Mouse (Mus musculus) midbrain, embryonic 16.5 days (tissue): ENCODE data around the gene Lmo7. TPM values are rescaled to one million over a fixed set of nuclear protein-coding genes. Genes with fewer than 3 reads are reported as not detected.

Experiments used
- ATAC-seq: fragments of 200-750 bp; cut with Nextera tagmentation; 2 replicates; pipeline ENCODE4 v1.8.0; 2017; ENCODE audit warnings: moderate TSS enrichment
- H3K27ac ChIP-seq: fragments of 300-500 bp; sonication (generic); 2 replicates; pipeline ENCODE4 v1.5.1; 2014; ENCODE audit warnings: mild to moderate bottlenecking, low read length, mixed read lengths
- H3K27me3 ChIP-seq: fragments of 300-500 bp; sonication (generic); 2 replicates; pipeline ENCODE4 v1.6.1; 2014; ENCODE audit warnings: low read depth, low read length, mixed read lengths; ENCODE audit not compliant: control insufficient read depth, insufficient read depth
- H3K36me3 ChIP-seq: fragments of 300-500 bp; sonication (generic); 2 replicates; pipeline ENCODE4 v1.6.1; 2014; ENCODE audit warnings: mild to moderate bottlenecking, low read length, moderate library complexity, mixed read lengths; ENCODE audit not compliant: control insufficient read depth, insufficient read depth
- H3K4me1 ChIP-seq: fragments of 300-500 bp; sonication (generic); 2 replicates; pipeline ENCODE4 v1.6.1; 2014; ENCODE audit warnings: mild to moderate bottlenecking, low read length, mixed read lengths; ENCODE audit not compliant: control insufficient read depth, insufficient read depth
- H3K4me2 ChIP-seq: fragments of 300-500 bp; sonication (generic); 2 replicates; pipeline ENCODE4 v1.6.1; 2014; ENCODE audit warnings: mild to moderate bottlenecking, low read length, mixed read lengths
- H3K4me3 ChIP-seq: fragments of 300-500 bp; sonication (generic); 2 replicates; pipeline ENCODE4 v1.5.1; 2014; ENCODE audit warnings: low read depth, mild to moderate bottlenecking, low read length, moderate library complexity, mixed read lengths
- H3K9ac ChIP-seq: fragments of 300-500 bp; sonication (generic); 2 replicates; pipeline ENCODE4 v1.6.1; 2014; ENCODE audit warnings: low read depth, low read length, mixed read lengths
- H3K9me3 ChIP-seq: fragments of 300-500 bp; sonication (generic); replicated peaks from 2 replicates; pipeline ENCODE4 v1.6.1; 2014; ENCODE audit warnings: mild to moderate bottlenecking, low read length, mixed read lengths; ENCODE audit not compliant: control insufficient read depth, poor library complexity, severe bottlenecking
- WGBS: fragments of 180-500 bp; shearing (Covaris S2); extraction: QIAGEN DNeasy Blood & Tissue Kit; methylation state at CpG from one replicate; pipeline ENCODE4 v1.1.7; 2014; 5-methylcytosine and 5-hydroxymethylcytosine counted together
- polyA plus RNA-seq: library from polyadenylated mRNA; unstranded; fragments of >200 nt; fragmentation: Nextera tagmentation; extraction: Ambion mirVana; gene quantifications from 2 replicates; pipeline ENCODE4 v1.2.1, GENCODE M21; 2015

Lmo7 gene
- polyA plus RNA-seq, 1 experiment from 2014 or later = 3.8 TPM

DNA sequence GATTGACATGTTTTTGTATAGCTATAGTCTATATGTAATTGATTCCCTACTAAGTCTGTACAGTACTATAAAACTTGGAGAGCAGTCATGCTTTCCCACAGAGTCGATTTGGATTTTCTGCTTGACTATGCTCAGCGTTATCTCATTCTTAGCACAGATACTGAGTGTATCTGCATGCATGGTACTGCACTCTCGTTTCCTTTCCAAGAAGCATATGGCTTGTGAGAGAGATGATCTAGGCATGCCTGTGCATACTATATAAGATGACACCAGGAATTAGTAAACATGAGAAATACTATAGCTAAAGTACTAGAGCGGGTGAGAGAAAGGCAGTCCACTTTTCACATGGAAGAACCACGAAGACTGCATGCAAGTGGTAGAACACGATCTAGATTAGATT lies 163.5 kb downstream of the Lmo7 start:
- no peak overlapping the region for H3K4me2 ChIP-seq
- H3K27ac ChIP-seq = no peak overlapping the region
- H3K27me3 ChIP-seq = no peaks in the 10 kb centered on the region
- no peaks in the 10 kb centered on the region for H3K9me3 ChIP-seq
- H3K4me3 ChIP-seq = no peak overlapping the region
- H3K9ac ChIP-seq = no peak overlapping the region
- no peaks in the 10 kb centered on the region for H3K4me1 ChIP-seq
- no peak for ATAC-seq
- 93% methylated on average over 6 of the region's 6 CpGs for WGBS
- no peaks in the 10 kb centered on the region for H3K36me3 ChIP-seq

DNA sequence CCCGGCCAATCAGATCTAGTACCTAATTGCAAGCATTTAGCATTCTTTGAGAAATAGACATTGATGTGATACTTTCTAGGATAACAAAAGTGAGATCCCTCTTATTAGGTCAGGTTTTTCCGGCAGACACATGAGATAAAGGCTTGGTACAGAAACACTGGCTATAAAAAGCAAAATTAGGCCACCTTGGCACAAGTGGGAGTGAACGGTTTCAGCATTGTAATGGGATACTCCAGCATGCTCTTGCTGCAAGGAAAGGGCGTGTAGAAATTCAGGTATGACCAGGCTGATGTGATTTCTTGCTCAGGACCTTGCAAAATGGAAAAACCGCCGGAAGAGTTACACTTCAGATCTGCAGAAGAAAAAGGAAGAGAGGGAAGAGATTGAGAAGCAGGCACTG lies 168.5 kb downstream of the Lmo7 start:
- Histone ChIP-seq H3K4me1 (no peaks in the 10 kb centered on the region), H3K9me3 (no peaks in the 10 kb centered on the region), H3K9ac (no peak overlapping the region), H3K36me3 (no peaks in the 10 kb centered on the region), H3K27me3 (no peaks in the 10 kb centered on the region), H3K27ac (no peak overlapping the region), H3K4me2 (no peak overlapping the region), H3K4me3 (no peak overlapping the region)
- 94% methylated on average over 6 of the region's 6 CpGs for WGBS
- ATAC-seq = no peak

DNA sequence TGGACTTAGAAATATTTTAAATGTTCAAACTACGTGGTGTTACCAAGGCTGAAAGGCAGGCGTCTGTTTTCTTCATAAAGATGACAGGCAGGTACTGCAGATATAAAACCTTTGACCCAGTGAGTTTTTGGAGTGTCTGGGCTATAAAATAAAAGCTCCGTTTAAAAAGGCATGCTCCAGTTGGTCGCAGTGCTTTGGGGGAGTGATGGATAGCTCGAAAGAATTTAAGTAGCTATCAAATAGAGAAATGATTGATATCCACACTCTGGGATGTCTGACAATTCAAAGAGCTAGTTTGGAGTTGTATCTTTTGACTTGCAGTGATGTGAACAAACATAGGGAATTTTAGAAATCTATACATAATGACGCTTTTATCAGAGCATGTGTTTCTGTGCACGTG lies 171.7 kb downstream of the Lmo7 start:
- H3K27ac ChIP-seq = no peak overlapping the region
- no peak overlapping the region for H3K9ac ChIP-seq
- H3K4me3 ChIP-seq = no peak overlapping the region
- no peaks in the 10 kb centered on the region for H3K36me3 ChIP-seq
- no peak for ATAC-seq
- no peak overlapping the region for H3K4me2 ChIP-seq
- H3K9me3 ChIP-seq = no peaks in the 10 kb centered on the region
- H3K27me3 ChIP-seq = no peaks in the 10 kb centered on the region
- 84% methylated on average over 7 of the region's 7 CpGs for WGBS
- no peaks in the 10 kb centered on the region for H3K4me1 ChIP-seq

DNA sequence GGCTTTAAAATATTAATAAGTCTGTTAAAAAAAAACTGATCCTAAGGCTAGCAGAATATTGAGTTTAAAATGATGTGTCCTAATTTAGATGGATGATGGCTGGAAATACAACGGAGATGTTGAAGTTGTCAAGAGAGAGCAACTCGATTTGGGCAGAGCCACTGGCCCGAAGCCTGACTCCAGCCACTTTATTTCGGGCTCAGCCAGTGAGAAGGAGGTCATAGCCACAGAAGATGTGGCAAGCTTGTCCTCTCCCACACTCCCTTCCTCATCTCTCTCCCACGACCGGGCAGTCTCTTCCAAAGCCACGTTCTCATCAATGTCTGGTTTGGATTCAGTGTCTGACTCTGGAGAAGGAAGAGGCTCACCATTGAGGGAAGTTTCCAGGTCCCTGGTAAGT lies 172.2 kb downstream of the Lmo7 start:
- no peak for ATAC-seq
- Histone ChIP-seq H3K27me3 (no peaks in the 10 kb centered on the region), H3K27ac (no peak overlapping the region), H3K9me3 (no peaks in the 10 kb centered on the region), H3K4me1 (no peaks in the 10 kb centered on the region), H3K4me2 (no peak overlapping the region), H3K4me3 (no peak overlapping the region), H3K9ac (no peak overlapping the region), H3K36me3 (no peaks in the 10 kb centered on the region)
- 90% methylated on average over 7 of the region's 7 CpGs for WGBS

DNA sequence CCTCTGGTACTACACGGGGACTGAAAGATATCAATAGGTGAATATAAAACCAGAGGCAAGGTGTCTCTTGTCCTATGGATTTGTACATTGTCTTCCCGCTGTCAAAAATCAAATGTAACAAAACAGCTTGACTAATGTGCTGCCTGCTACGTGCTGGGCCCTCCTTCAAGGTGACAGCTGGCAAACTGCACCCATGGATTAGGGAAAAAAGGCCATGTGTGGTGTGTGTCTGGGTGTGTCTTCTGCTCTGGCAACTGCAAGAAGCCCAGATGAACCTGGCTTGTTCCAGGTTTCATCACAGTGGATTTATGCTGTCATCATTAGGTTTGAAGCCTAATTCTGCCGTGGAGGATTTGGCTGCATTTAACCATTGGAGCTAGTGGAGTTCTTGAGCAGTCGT lies 174.0 kb downstream of the Lmo7 start:
- Histone ChIP-seq H3K27ac (no peak overlapping the region), H3K27me3 (no peaks in the 10 kb centered on the region), H3K4me1 (no peaks in the 10 kb centered on the region), H3K9ac (no peak overlapping the region), H3K36me3 (no peaks in the 10 kb centered on the region), H3K9me3 (no peaks in the 10 kb centered on the region), H3K4me2 (no peak overlapping the region), H3K4me3 (no peak overlapping the region)
- no peak for ATAC-seq
- 79% methylated on average over 5 of the region's 5 CpGs for WGBS

DNA sequence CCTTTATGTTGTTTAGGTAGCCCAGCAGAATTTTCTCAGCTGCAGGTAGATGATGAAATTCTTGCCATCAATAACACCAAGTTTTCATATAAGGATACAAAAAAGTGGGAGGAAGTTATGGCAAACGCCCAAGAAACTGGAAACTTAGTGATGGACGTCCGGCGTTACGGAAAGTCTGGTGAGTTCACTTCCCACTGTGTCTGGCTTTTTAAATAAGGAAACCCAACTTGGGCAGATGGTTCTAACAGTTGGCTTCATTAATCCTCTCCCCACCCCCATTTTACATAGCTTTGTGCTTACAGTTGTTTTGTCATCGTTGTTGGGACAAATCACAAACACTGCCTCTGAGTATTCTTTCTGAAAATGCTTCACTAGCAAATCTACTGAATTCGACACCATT lies 182.2 kb downstream of the Lmo7 start:
- H3K9me3 ChIP-seq = no peaks in the 10 kb centered on the region
- H3K4me1 ChIP-seq = no peaks in the 10 kb centered on the region
- H3K4me3 ChIP-seq = no peak overlapping the region
- no peak overlapping the region for H3K9ac ChIP-seq
- no peak for ATAC-seq
- no peaks in the 10 kb centered on the region for H3K36me3 ChIP-seq
- no peak overlapping the region for H3K27ac ChIP-seq
- no peaks in the 10 kb centered on the region for H3K27me3 ChIP-seq
- 85% methylated on average over 7 of the region's 7 CpGs for WGBS
- H3K4me2 ChIP-seq = no peak overlapping the region

DNA sequence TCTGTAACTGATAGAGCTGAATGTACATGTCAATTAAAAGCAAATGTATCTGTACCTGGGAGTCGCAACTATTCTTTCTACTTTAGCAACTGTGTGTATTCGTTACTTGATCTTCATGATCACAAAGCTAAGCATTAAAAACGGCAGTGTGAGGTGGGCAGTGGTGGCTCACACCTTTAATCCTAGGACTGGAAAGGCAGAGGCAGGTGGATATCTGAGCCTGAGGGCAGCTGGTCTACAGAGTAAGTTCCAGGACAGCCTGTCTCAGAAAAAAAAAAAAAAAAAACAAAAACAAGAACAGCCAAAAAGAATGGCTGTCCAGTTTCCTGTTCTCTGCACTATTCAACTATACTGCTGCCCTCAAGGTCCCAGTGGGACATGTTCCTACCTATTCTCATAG lies 182.6 kb downstream of the Lmo7 start:
- Histone ChIP-seq H3K4me2 (no peak overlapping the region), H3K9ac (no peak overlapping the region), H3K4me3 (no peak overlapping the region), H3K27me3 (no peaks in the 10 kb centered on the region), H3K27ac (no peak overlapping the region), H3K9me3 (no peaks in the 10 kb centered on the region), H3K4me1 (no peaks in the 10 kb centered on the region), H3K36me3 (no peaks in the 10 kb centered on the region)
- WGBS = 93% methylated on average over 3 of the region's 3 CpGs
- ATAC-seq = no peak

DNA sequence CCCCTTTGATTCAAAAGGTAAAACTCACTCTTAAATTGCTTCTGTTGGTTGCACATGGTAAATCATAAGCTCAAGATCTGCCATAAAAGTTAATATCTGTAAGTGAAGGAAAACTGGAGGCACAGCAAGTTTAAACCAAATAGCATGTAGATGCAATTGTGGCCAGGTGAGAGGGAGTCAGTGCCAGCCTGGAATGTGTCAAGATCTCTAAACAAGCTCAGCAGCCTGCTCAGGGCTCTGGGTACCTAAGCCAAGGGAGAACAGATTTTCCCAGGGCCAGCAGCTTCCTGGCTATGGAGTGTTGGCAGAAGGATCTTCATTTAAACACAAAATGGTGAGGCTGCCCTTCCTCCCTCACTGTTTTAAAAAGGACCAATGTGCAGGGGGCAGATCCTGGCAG lies 184.6 kb downstream of the Lmo7 start:
- ATAC-seq = no peak
- Histone ChIP-seq H3K27me3 (no peaks in the 10 kb centered on the region), H3K4me3 (no peak overlapping the region), H3K4me1 (no peaks in the 10 kb centered on the region), H3K9ac (no peak overlapping the region), H3K9me3 (no peaks in the 10 kb centered on the region), H3K4me2 (no peak overlapping the region), H3K27ac (no peak overlapping the region), H3K36me3 (no peaks in the 10 kb centered on the region)

DNA sequence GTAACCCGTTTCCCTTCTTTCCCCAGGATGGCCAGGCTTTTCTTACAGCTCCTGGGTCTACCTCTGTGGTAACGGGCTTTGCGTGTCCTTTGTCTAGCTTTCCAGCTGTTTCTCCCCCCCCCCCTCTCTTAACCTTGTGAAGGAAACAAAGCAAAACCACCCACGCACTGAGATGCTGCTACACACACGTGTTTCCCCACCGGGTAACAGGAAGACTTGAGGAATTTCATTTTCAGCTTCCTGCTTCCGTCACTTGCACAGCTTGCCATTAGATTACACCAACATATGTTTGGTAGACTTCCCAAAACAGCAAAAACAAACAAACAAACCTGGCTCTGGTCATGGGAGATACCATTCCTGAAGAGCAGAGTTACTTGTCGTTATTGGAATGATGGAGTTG lies 186.1 kb downstream of the Lmo7 start:
- no peaks in the 10 kb centered on the region for H3K36me3 ChIP-seq
- H3K9me3 ChIP-seq = no peaks in the 10 kb centered on the region
- H3K4me2 ChIP-seq = no peak overlapping the region
- no peaks in the 10 kb centered on the region for H3K4me1 ChIP-seq
- WGBS = 77% methylated on average over 8 of the region's 8 CpGs
- no peak overlapping the region for H3K4me3 ChIP-seq
- H3K9ac ChIP-seq = no peak overlapping the region
- H3K27me3 ChIP-seq = no peaks in the 10 kb centered on the region
- ATAC-seq = no peak
- H3K27ac ChIP-seq = no peak overlapping the region

DNA sequence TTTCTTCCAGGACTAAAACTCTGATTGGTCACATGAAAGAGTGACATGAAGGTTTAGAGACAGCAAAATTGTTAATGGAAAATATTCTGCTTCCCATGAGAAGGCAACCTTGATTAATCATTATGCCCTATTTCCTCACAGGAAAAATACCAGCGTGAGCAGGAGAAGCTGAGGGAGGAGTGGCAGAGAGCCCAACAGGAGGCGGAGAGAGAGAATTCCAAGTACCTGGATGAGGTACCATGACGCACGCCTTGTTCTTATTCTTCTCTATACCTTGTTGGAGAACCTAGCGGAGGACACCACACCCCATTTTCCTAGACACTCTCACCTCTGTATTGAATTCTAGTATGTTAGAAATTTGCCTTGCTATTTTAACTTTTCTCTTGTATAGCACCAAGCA lies 188.7 kb downstream of the Lmo7 start:
- Histone ChIP-seq H3K27me3 (no peaks in the 10 kb centered on the region), H3K9ac (no peak overlapping the region), H3K27ac (no peak overlapping the region), H3K9me3 (no peaks in the 10 kb centered on the region), H3K4me3 (no peak overlapping the region), H3K36me3 (no peaks in the 10 kb centered on the region), H3K4me1 (no peaks in the 10 kb centered on the region), H3K4me2 (no peak overlapping the region)
- no peak for ATAC-seq
- 97% methylated on average over 5 of the region's 5 CpGs for WGBS
